Mouse (Mus musculus) T-helper 1 cell (primary cell): ENCODE data around the gene Lamp1.

ENCODE experiments used
- in situ Hi-C: fragments of 300-600 bp; cut with MboI, MseI; formaldehyde crosslinking; loops from one replicate; pipeline ENCODE4 v1.15.1; 2025; ENCODE audit warnings: high pct_unique_total_duplicates

Lamp1 gene

GRCm38 (mm10) chr8:13200301-13201012, 41.5 kb downstream of the Lamp1 start, which contains the start of gene Grtp1:
TSS of gene Grtp1 (minus strand) at chr8:13200620.
- in situ Hi-C loops = no loop called here

- in situ Hi-C loops = no loop called here
These were observed 42.0 kb downstream of the Lamp1 start for GRCm38 (mm10) chr8:13201013-13201334.

- in situ Hi-C loops = no loop called here
These were observed 43.1 kb downstream of the Lamp1 start for GRCm38 (mm10) chr8:13202041-13202440.

GRCm38 (mm10) chr8:13202806-13203205, 43.8 kb downstream of the Lamp1 start:
- in situ Hi-C loops = no loop called here

GRCm38 (mm10) chr8:13203472-13203871, 44.5 kb downstream of the Lamp1 start:
- in situ Hi-C loops = no loop called here

GRCm38 (mm10) chr8:13204371-13205140, 45.6 kb downstream of the Lamp1 start:
- in situ Hi-C loops = no loop called here

- in situ Hi-C loops = no loop called here
These were observed 46.4 kb downstream of the Lamp1 start for GRCm38 (mm10) chr8:13205311-13205710.

GRCm38 (mm10) chr8:13206290-13206689, 47.3 kb downstream of the Lamp1 start:
- in situ Hi-C loops = no loop called here

GRCm38 (mm10) chr8:13208627-13209355, 49.8 kb downstream of the Lamp1 start:
- in situ Hi-C loops = no loop called here

- in situ Hi-C loops = no loop called here
These were observed 50.8 kb downstream of the Lamp1 start for GRCm38 (mm10) chr8:13209770-13210169.

- in situ Hi-C loops = no loop called here
These were observed 54.7 kb downstream of the Lamp1 start for GRCm38 (mm10) chr8:13213479-13214268.

GRCm38 (mm10) chr8:13216386-13216785, 57.4 kb downstream of the Lamp1 start:
- in situ Hi-C loops = no loop called here

GRCm38 (mm10) chr8:13217093-13217492, 58.1 kb downstream of the Lamp1 start:
- in situ Hi-C loops = no loop called here

- in situ Hi-C loops = no loop called here
These were observed 59.0 kb downstream of the Lamp1 start for GRCm38 (mm10) chr8:13217986-13218385.

GRCm38 (mm10) chr8:13218441-13218840, 59.5 kb downstream of the Lamp1 start:
- in situ Hi-C loops = no loop called here

GRCm38 (mm10) chr8:13224426-13224825, 65.5 kb downstream of the Lamp1 start:
- in situ Hi-C loops = loop anchor here (10.0 kb wide), 1 partner anchor 250 kb away; no protein-coding TSS in a partner anchor
